Mouse (Mus musculus): ENCODE data around the gene Grin3a.
"Not testable (repeated sequence)": the region's sequence is repeated elsewhere in the genome, so short reads cannot be mapped to it uniquely, and the experiment has no call there.

- not testable (repeated sequence) for TF ChIP-seq EP300, CTCF (IDR thresholded peaks at IDR 0.05; ENCODE audit: low read depth)
Observed at GRCm38 (mm10) chr4:49624969-49625368, 220.6 kb downstream of the Grin3a start.

All from heart, postnatal 0 days (tissue).